1 mouse cellular context compared by ENCODE assay signal in the genomic region with DNA sequence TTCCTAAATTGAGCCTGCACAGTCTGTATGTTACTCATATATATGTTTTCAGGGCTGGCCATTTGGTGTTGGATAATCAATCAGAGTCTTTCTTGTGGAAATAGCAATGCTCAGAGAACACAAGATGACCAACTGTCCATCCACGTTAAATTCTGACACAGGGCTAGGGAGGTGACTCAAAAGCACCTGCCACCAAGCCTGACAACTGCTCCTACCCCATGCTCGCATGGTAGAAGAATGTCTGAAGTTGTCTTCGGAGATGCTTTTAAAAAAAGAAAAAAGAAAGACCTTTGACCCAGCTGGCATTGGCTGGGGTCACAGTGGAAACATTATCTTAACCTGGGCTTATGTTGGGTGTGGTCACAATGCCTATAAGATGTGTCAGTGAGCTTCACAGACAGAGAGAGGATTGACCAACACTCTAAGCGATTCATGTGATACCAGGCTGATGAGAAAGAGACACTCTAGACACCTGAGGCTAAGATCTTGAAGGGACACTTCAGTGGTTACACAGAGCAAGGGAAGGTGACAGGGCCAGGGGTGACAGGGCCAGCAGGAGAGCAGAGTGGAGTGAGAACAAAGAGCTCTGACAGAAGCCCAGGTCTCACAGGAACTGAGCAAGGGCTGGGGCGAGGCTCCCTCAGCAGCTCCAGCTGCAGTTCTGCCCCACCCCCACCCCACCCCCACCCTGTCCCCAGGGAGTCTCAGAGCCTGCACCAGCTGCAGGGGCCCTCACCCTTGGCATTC.
A peak's percentile ranks its signal among the peaks of the same experiment; 100 is the strongest.
TF ChIP-seq lines count a peak whose summit lies in the region.

No protein-coding gene starts in this region.

TF ChIP-seq in CH12.LX, 34 proteins besides CTCF, POLR2A, EP300 and RAD21 (continued from another document):
- TF ChIP-seq KAT2A (IDR thresholded peaks at IDR 0.05; ENCODE audit: insufficient replicate concordance, low read length) (0 out of 2 replicates have a peak, but pooled peaks have one; percentile 41), SMC3 (IDR thresholded peaks at IDR 0.05; ENCODE audit: low read depth, low read length) (0 out of 2 replicates have a peak, but pooled peaks have one; percentile 3), MAFK (IDR thresholded peaks at IDR 0.05; ENCODE audit: insufficient replicate concordance, low read length) (no peak)
TF ChIP-seq in CH12.LX: peak in this region for 8.
